Mouse (Mus musculus) midbrain, embryonic 15.5 days (tissue): ENCODE measurements around the gene Hist2h2ac. TPM values are rescaled to one million over a fixed set of nuclear protein-coding genes. Genes with fewer than 3 reads are reported as not detected.
"Not testable (repeated sequence)": the region's sequence is repeated elsewhere in the genome, so short reads cannot be mapped to it uniquely, and the experiment has no call there.

Experiments used
- ATAC-seq: fragments of 200-750 bp; cut with Nextera tagmentation; replicated peaks from 2 replicates; pipeline ENCODE4 v1.8.0; 2017; ENCODE audit warnings: moderate TSS enrichment
- H3K27ac ChIP-seq: fragments of 300-500 bp; sonication (generic); 2 replicates; pipeline ENCODE4 v1.5.1; 2015; ENCODE audit warnings: mild to moderate bottlenecking, inconsistent platforms
- H3K27me3 ChIP-seq: fragments of 300-500 bp; sonication (generic); replicated peaks from 2 replicates; pipeline ENCODE4 v1.6.1; 2015; ENCODE audit warnings: inconsistent platforms
- H3K36me3 ChIP-seq: fragments of 300-500 bp; sonication (generic); replicated peaks from 2 replicates; pipeline ENCODE4 v1.6.1; 2015; ENCODE audit warnings: inconsistent platforms
- H3K4me1 ChIP-seq: fragments of 300-500 bp; sonication (generic); 2 replicates; pipeline ENCODE4 v1.6.1; 2015; ENCODE audit warnings: inconsistent platforms
- H3K4me2 ChIP-seq: fragments of 300-500 bp; sonication (generic); 2 replicates; pipeline ENCODE4 v1.6.1; 2015; ENCODE audit warnings: inconsistent platforms, mild to moderate bottlenecking, moderate library complexity
- H3K4me3 ChIP-seq: fragments of 300-500 bp; sonication (generic); 2 replicates; pipeline ENCODE4 v1.5.1; 2015; ENCODE audit warnings: mild to moderate bottlenecking, inconsistent platforms
- H3K9ac ChIP-seq: fragments of 300-500 bp; sonication (generic); 2 replicates; pipeline ENCODE4 v1.6.1; 2015; ENCODE audit warnings: mild to moderate bottlenecking, inconsistent platforms
- H3K9me3 ChIP-seq: fragments of 300-500 bp; sonication (generic); 2 replicates; pipeline ENCODE4 v1.6.1; 2016; ENCODE audit warnings: inconsistent platforms
- WGBS: fragments of 180-500 bp; shearing (Covaris S2); methylation state at CpG from one replicate; pipeline ENCODE4 v1.1.7; 2015; ENCODE audit warnings: mixed read lengths; 5-methylcytosine and 5-hydroxymethylcytosine counted together
- polyA plus RNA-seq: library from polyadenylated mRNA; unstranded; fragments of >200 nt; fragmentation: Nextera tagmentation; extraction: Ambion mirVana; gene quantifications from 2 replicates; pipeline ENCODE4 v1.2.1, GENCODE M21; 2015

The Hist2h2ac gene
- polyA plus RNA-seq, 1 experiment from 2014 or later, result 1.8 TPM

- H3K9ac ChIP-seq, H3K9me3 ChIP-seq, H3K36me3 ChIP-seq, H3K27me3 ChIP-seq: not testable (repeated sequence)
- Histone ChIP-seq H3K4me3 (peak within 1 kb of the TSS; percentile 36), H3K4me2 (peak within 1 kb of the TSS; percentile 42), H3K4me1 (peaks cover 15% of the 10 kb centered on the region), H3K27ac (peak within 1 kb of the TSS; percentile 76; the same call in 1 of the 2 replicates)
- 0% methylated on average over 14 of the region's 47 CpGs for WGBS
- ATAC-seq, result peak; percentile 90
These were observed 25.8 kb upstream of the Hist2h2ac start, which contains the start of gene Hist2h3c1 for GRCm38 (mm10) chr3:96246427-96246856. Gene Hist2h3c1, plus strand, starts transcription at chr3:96246685.

GRCm38 (mm10) chr3:96246018-96246417, 25.3 kb upstream of the Hist2h2ac start:
- not testable (repeated sequence) for H3K27me3 ChIP-seq, H3K9me3 ChIP-seq, H3K9ac ChIP-seq, H3K36me3 ChIP-seq
- H3K4me3 ChIP-seq, result peak overlapping the region; percentile 36
- ATAC-seq, result peak; percentile 60; the same call in 1 of the 2 replicates
- peaks cover 16% of the 10 kb centered on the region for H3K4me1 ChIP-seq
- H3K27ac ChIP-seq, result peak overlapping the region; percentile 76; the same call in 1 of the 2 replicates
- 0% methylated on average over 12 of the region's 21 CpGs for WGBS
- peak overlapping the region; percentile 41 for H3K4me2 ChIP-seq

DNA sequence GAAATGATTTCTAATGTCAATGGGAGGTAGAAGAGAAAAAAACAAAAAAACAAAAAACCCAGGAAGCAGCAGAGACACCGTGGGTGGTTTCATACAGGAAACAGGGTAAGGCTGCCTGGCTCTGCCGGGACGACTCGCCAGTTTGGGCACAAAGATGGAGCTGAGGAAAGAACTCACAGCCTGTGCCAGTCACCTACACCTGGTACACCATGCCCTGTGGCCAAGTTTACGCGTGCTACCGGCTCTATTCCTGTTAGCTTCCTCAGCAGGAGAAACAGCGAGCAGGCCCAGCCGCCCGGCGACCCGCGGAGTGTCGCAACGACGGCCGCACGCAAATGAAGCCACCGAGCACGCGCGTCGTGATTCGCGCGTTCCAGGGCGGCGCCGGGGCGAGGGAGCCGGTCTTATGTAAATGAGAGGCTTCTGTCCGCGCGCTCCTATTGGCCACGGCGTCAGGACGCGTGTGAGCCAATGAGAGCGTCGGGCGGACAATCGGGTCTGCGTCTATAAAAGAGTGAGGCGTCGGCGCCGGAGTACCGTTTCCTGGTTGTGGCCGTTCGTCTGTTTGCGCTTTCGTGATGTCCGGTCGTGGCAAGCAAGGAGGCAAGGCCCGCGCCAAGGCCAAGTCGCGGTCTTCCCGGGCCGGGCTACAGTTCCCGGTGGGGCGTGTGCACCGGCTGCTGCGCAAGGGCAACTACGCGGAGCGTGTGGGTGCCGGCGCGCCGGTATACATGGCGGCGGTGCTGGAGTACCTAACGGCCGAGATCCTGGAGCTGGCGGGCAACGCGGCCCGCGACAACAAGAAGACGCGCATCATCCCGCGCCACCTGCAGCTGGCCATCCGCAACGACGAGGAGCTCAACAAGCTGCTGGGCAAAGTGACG, 24.6 kb upstream of the Hist2h2ac start, which contains the start of gene Hist2h2aa1:
TSS of gene Hist2h2aa1 (plus strand) at position 495 of the 884 bp plus-strand sequence.
- Histone ChIP-seq H3K4me3 (peak within 1 kb of the TSS; percentile 53), H3K4me2 (peak within 1 kb of the TSS; percentile 67), H3K27ac (peak within 1 kb of the TSS; percentile 98), H3K9ac (peak within 1 kb of the TSS; percentile 75), H3K4me1 (peaks cover 20% of the 10 kb centered on the region)
- not testable (repeated sequence) for H3K9me3 ChIP-seq, H3K27me3 ChIP-seq, H3K36me3 ChIP-seq
- peak; percentile 93 for ATAC-seq
- under 1% methylated on average over 37 of the region's 88 CpGs for WGBS

- H3K27ac ChIP-seq, result peak overlapping the region; percentile 98
- H3K9ac ChIP-seq, result no peak overlapping the region; the same call in 1 of the 2 replicates
- WGBS, result 83% methylated on average over 7 of the region's 7 CpGs
- no peak for ATAC-seq
- H3K36me3 ChIP-seq, result no peaks in the 10 kb centered on the region
- H3K9me3 ChIP-seq, result no peaks in the 10 kb centered on the region
- H3K27me3 ChIP-seq, result no peaks in the 10 kb centered on the region
- no peak overlapping the region for H3K4me3 ChIP-seq
- H3K4me2 ChIP-seq, result peak overlapping the region; percentile 67
- peaks cover 20% of the 10 kb centered on the region for H3K4me1 ChIP-seq
These were observed 23.4 kb upstream of the Hist2h2ac start for GRCm38 (mm10) chr3:96243921-96244572.

- Histone ChIP-seq H3K9ac (peak overlapping the region; percentile 27; the same call in 1 of the 2 replicates), H3K9me3 (no peaks in the 10 kb centered on the region), H3K4me2 (peak overlapping the region; percentile 51), H3K4me3 (peak overlapping the region; percentile 32), H3K27me3 (no peaks in the 10 kb centered on the region), H3K36me3 (no peaks in the 10 kb centered on the region), H3K4me1 (peaks cover 28% of the 10 kb centered on the region), H3K27ac (peak overlapping the region; percentile 87)
- ATAC-seq, result no peak
- 74% methylated on average over 9 of the region's 9 CpGs for WGBS
These were observed 20.1 kb upstream of the Hist2h2ac start for GRCm38 (mm10) chr3:96240799-96241197.

DNA sequence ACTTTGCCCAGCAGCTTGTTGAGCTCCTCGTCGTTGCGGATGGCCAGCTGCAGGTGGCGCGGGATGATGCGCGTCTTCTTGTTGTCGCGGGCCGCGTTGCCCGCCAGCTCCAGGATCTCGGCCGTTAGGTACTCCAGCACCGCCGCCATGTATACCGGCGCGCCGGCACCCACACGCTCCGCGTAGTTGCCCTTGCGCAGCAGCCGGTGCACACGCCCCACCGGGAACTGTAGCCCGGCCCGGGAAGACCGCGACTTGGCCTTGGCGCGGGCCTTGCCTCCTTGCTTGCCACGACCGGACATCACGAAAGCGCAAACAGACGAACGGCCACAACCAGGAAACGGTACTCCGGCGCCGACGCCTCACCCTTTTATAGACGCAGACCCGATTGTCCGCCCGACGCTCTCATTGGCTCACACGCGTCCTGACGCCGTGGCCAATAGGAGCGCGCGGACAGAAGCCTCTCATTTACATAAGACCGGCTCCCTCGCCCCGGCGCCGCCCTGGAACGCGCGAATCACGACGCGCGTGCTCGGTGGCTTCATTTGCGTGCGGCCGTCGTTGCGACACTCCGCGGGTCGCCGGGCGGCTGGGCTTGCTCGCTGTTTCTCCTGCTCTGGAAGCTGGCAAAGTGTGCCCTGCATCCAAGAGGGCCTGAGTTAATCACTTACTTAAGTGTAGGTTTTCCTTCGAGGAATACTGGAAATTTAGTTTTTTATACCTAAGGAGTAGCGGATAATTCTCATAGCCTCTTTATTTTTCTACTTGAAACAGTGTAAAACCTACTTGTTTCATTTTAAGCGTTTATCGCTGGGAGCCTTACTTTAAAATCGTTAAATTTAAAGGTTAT, 19.5 kb upstream of the Hist2h2ac start, which contains the start of gene Hist2h2aa2:
TSS of gene Hist2h2aa2 (minus strand) at position 328 of the 850 bp plus-strand sequence.
- WGBS, result 4% methylated on average over 24 of the region's 85 CpGs
- ATAC-seq, result peak; percentile 89
- peak within 1 kb of the TSS; percentile 37 for H3K4me3 ChIP-seq
- not testable (repeated sequence) for H3K27me3 ChIP-seq, H3K36me3 ChIP-seq, H3K9me3 ChIP-seq
- peaks cover 28% of the 10 kb centered on the region for H3K4me1 ChIP-seq
- H3K9ac ChIP-seq, result peak within 1 kb of the TSS; percentile 27
- peak within 1 kb of the TSS; percentile 51 for H3K4me2 ChIP-seq
- H3K27ac ChIP-seq, result peak within 1 kb of the TSS; percentile 87

- H3K4me2 ChIP-seq, result peak within 1 kb of the TSS; percentile 45
- H3K27ac ChIP-seq, result peak within 1 kb of the TSS; percentile 67; the same call in 1 of the 2 replicates
- H3K4me3 ChIP-seq, result peak within 1 kb of the TSS; percentile 37
- peaks cover 21% of the 10 kb centered on the region for H3K4me1 ChIP-seq
- WGBS, result under 1% methylated on average over 23 of the region's 68 CpGs
- H3K9ac ChIP-seq, result peak within 1 kb of the TSS; percentile 27; the same call in 1 of the 2 replicates
- not testable (repeated sequence) for H3K27me3 ChIP-seq, H3K9me3 ChIP-seq, H3K36me3 ChIP-seq
- peak; percentile 89 for ATAC-seq
These were observed 18.5 kb upstream of the Hist2h2ac start, which contains the start of gene Hist2h3c2 for GRCm38 (mm10) chr3:96238954-96239793. Gene Hist2h3c2, minus strand, starts transcription at chr3:96239127.

- no peak overlapping the region for H3K27ac ChIP-seq
These were observed 17.3 kb upstream of the Hist2h2ac start for GRCm38 (mm10) chr3:96237904-96238511.

GRCm38 (mm10) chr3:96237335-96237903, 16.7 kb upstream of the Hist2h2ac start:
- Histone ChIP-seq H3K9me3 (no peaks in the 10 kb centered on the region), H3K4me3 (peak overlapping the region; percentile 23), H3K9ac (peak overlapping the region; percentile 13; the same call in 1 of the 2 replicates), H3K36me3 (no peaks in the 10 kb centered on the region), H3K27ac (no peak overlapping the region), H3K4me1 (peaks cover 18% of the 10 kb centered on the region), H3K27me3 (no peaks in the 10 kb centered on the region), H3K4me2 (peak overlapping the region; percentile 42)
- 24% methylated on average over 7 of the region's 7 CpGs for WGBS
- ATAC-seq, result no peak

More at GRCm38 (mm10) chr3:96237904-96238511, 17.3 kb upstream of the Hist2h2ac start:
- no peak for ATAC-seq
- Histone ChIP-seq H3K4me3 (peak overlapping the region; percentile 23), H3K4me2 (peak overlapping the region; percentile 42), H3K9me3 (no peaks in the 10 kb centered on the region), H3K4me1 (peaks cover 18% of the 10 kb centered on the region), H3K36me3 (no peaks in the 10 kb centered on the region), H3K27me3 (no peaks in the 10 kb centered on the region), H3K9ac (peak overlapping the region; percentile 27; the same call in 1 of the 2 replicates)
- WGBS, result 2% methylated on average over 12 of the region's 12 CpGs

DNA sequence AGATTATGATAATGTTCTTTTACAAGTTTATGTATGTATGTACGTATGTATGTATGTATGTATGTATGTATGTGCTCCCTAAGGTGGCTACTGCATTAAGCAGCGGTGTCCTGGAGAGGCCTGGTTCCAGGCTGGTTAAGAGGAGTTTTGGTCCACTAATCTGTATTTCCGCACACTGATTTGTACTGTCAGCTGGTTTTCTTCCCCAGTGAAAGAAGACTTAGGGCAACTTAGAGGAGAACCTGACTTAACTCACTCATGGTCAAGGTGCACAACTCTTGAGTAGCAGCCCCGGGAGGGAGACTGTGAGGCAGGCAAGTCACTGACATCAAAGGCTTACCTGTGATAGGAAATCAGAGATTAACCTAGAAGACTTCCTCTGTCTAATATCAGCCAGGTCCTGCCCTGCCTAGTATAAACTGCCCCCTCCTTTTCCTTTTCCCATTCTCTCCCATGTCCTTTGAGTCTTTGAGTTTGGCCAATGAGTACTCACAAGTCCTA, 16.2 kb upstream of the Hist2h2ac start:
- Histone ChIP-seq H3K4me3 (no peak overlapping the region), H3K27ac (no peak overlapping the region), H3K27me3 (no peaks in the 10 kb centered on the region), H3K4me1 (peaks cover 18% of the 10 kb centered on the region), H3K4me2 (peak overlapping the region; percentile 42), H3K36me3 (no peaks in the 10 kb centered on the region), H3K9me3 (no peaks in the 10 kb centered on the region), H3K9ac (0 out of 2 replicates have a peak overlapping the region, but pooled peaks have one; percentile 13)
- 82% methylated on average over 4 of the region's 4 CpGs for WGBS
- ATAC-seq, result no peak
